Mouse (Mus musculus) ovary, adult 2 months (tissue): ENCODE data around the gene Defa21. TPM values are rescaled to one million over a fixed set of nuclear protein-coding genes. Genes with fewer than 3 reads are reported as not detected.

Experiments
- polyA plus RNA-seq: library from polyadenylated mRNA; depleted of rRNA; stranded (reverse); fragments of >200 nt; gene quantifications from 2 replicates; pipeline ENCODE4 v1.2.3, GENCODE M21; 2012; rRNA removed

Gene Defa21
- not detected in 2 replicates for polyA plus RNA-seq

DNA sequence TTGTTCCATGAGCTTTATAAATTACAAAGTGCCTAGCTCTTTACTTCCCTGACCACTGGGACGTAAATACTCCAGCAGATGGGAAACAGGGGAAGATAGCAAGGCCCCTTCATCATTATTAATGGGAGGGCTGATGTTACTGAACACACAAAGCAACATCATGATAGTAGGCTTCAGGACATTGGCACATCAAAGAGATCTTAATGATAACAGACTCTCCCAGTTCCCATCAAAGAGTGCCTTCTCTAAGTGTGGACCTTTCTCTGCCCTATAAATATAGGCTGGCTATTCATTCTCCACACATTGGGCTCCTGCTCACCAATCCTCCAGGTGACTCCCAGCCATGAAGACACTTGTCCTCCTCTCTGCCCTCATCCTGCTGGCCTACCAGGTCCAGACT is at the start of gene Defa21:
Defa21 (plus strand) TSS at position 301 of the 400 bp plus-strand sequence.

DNA sequence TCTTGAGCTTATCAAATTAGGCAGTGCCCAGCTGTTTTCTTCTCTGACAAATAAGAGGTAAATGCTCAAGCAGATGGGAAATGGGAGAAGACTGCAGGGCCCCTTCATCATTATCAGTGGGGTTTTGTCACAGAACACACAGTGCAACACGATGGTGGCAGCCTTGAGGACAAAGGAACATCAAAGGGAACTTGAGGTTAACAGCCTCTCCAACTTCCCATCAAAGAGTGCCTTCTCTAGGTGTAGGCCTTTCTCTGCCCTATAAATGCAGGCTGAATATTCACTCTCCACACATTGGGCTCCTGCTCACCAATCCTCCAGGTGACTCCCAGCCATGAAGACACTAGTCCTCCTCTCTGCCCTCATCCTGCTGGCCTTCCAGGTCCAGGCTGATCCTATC is 29.4 kb downstream of the Defa21 start, which contains the start of gene Defa23:
Defa23 (plus strand) TSS at position 301 of the 400 bp plus-strand sequence.

DNA sequence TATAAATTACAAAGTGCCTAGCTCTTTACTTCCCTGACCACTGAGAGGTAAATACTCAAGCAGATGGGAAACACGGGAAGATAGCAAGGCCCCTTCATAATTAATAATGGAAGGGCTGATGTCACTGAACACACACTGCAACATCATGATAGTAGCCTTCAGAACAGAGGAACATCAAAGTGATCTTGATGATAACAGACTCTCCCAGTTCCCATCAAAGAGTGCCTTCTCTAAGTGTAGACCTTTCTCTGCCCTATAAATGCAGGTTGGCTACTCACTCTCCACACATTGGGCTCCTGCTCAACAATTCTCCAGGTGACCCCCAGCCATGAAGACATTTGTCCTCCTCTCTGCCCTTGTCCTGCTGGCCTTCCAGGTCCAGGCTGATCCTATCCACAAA is 39.4 kb downstream of the Defa21 start, which contains the start of gene Defa35:
Defa35 (plus strand) TSS at position 301 of the 400 bp plus-strand sequence.

Other genes starting within 250 kb of the Defa21 start
- gene Defb33, start 132.9 kb upstream of the Defa21 start, polyA plus RNA-seq = not detected in 2 replicates
- not detected in 2 replicates for gene Gm15056, start 122.9 kb upstream of the Defa21 start, polyA plus RNA-seq
- gene Gm6040, start 103.5 kb upstream of the Defa21 start, polyA plus RNA-seq = not detected in 2 replicates
- not detected in 2 replicates for gene AY761185, start 80.8 kb upstream of the Defa21 start, polyA plus RNA-seq
- not detected in 2 replicates for gene Defa23, start 29.5 kb downstream of the Defa21 start, polyA plus RNA-seq
- not detected in 2 replicates for gene Defa35, start 39.5 kb downstream of the Defa21 start, polyA plus RNA-seq
- gene Defa25, start 58.9 kb downstream of the Defa21 start, polyA plus RNA-seq = not detected in 2 replicates
- not detected in 2 replicates for gene Gm14851, start 70.5 kb downstream of the Defa21 start, polyA plus RNA-seq
- not detected in 2 replicates for gene Defa30, start 109.1 kb downstream of the Defa21 start, polyA plus RNA-seq
- 1.0 TPM in 1 of 2 replicates, not detected in the other for gene Defa22, start 136.7 kb downstream of the Defa21 start, polyA plus RNA-seq
- gene Defa31, start 166.1 kb downstream of the Defa21 start, polyA plus RNA-seq = not detected in 2 replicates
- gene Gm15293, start 176.0 kb downstream of the Defa21 start, polyA plus RNA-seq = not detected in 2 replicates
- not detected in 2 replicates for gene Gm15292, start 224.2 kb downstream of the Defa21 start, polyA plus RNA-seq